Mouse (Mus musculus) bone marrow, adult 2 months (tissue): ENCODE data around the gene Eef2k.

Experiments
- CTCF ChIP-seq: fragments of 200-500 bp; IDR thresholded peaks from 2 replicates; pipeline ENCODE4 v1.5.1; 2011; ENCODE audit warnings: low read length, control low read depth; ENCODE audit not compliant: control insufficient read depth, insufficient read depth
- POLR2A ChIP-seq: fragments of 200-500 bp; IDR thresholded peaks from 2 replicates; pipeline ENCODE4 v1.6.1; 2011; ENCODE audit warnings: low read depth, mild to moderate bottlenecking, control low read depth, low read length, borderline replicate concordance; ENCODE audit not compliant: control insufficient read depth

DNA sequence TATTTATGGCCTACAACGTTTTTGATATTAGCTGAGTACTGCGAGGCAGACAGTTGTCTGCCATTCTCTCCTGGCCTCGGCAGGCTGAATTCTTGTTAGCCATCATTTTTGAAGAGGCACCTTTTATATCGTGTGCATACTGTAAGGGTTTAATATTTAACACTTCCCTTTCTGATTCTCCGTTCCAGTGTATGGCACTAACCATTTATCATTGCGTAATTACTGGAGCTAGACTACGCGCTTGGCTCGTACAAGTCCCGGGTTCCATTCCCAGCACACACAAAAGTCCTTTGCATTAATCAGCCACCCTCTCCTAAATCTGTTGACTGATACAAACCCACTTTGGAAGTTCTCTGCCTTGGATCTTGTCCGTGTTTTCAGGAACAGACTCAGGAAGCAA, 17.2 kb downstream of the Eef2k start:
- TF ChIP-seq POLR2A (no peak), CTCF (no peak)
